Mouse (Mus musculus) heart, adult 11 months (tissue): Measurements from ENCODE around the gene Fam174b.

Experiments used
- DNase-seq: peaks from one replicate; pipeline ENCODE4 v3.0.0; 2022

The Fam174b gene

GRCm38 (mm10) chr7:73740111-73741035 is at the start of gene Fam174b:
TSS of gene Fam174b (plus strand) at chr7:73740302.
- peak; percentile 97 for DNase-seq

GRCm38 (mm10) chr7:73697092-73697491 is 43.0 kb upstream of the Fam174b start:
- no peak for DNase-seq

GRCm38 (mm10) chr7:73704305-73704704 is 35.8 kb upstream of the Fam174b start:
- no peak for DNase-seq

DNA sequence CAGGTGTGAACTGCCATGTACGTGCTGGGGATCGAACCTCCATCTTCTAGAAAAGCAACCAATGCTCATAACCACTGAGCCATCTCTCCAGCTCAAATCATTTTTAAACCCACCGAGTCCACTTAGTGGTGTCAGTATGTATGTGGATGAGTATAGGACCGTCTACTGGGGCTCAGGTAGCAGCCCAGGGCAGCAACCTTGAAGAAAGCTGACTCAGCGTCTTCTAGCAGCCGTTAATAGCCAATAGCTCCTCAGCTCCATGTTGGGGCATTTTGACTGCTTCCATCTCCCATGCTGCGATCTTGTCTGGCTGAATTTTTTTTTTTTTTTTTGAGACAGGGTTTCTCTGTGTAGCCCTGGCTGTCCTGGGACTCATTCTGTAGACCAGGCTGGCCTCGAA is 26.6 kb upstream of the Fam174b start:
- peak; percentile 36 for DNase-seq

DNA sequence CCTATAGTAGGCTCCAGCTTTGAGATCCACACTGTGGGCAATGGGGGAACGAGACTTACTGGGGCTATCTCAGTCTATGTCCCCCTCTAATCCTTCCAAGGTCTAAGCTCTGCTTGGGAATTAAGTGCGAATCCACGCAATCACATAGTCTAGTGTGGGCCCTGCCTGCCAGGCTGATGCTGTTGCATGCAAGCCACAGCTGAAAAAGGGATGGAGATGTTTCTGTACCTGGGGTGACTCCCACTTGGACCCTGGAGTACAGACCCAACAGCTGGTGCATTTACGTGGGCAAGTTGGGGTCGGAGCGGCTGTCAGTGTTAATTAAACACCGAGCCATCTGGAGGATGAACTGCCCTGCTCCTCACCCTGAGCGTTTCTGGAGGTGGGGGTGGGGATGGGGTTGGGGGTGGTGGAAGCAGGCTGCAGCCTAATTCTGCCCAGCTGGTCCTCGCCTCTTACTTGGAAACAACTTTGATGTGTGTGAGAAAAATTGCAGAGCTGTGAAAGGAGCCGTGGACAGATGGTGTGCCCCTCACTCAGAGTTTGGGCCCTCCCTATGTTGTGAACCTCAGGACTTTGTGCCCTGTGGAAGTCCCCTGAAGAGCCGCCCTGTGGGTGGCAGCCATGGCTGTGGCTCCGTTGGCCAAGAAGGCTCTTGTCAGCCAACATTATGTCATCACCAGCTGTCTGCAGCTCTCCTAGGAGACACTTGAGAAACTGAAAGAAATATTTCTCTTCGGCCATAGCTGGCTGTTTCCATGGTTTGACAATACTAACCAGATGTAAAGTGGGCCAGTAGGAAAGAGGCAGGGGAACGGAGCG is 24.0 kb upstream of the Fam174b start:
- DNase-seq: peak; percentile 96

DNA sequence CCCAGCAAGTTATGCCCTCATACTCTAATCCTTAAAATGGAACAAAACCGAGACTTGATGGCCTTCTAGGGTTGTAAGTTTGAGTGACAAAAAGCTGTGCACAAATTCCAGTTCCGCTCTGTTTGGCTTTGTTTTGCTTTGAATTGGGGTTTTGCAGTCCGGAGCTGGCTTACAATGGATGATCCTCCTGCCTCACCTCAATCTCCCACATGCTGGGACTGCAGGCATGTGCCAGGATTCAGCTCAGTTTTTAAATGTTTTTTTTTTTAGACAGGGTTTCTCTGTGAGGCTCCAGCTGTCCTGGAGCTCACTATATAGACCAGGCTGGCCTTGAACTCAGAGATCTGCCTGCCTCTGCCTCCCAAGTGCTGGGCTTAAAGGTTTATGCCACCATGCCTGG is 23.3 kb upstream of the Fam174b start:
- DNase-seq: peak; percentile 61

DNA sequence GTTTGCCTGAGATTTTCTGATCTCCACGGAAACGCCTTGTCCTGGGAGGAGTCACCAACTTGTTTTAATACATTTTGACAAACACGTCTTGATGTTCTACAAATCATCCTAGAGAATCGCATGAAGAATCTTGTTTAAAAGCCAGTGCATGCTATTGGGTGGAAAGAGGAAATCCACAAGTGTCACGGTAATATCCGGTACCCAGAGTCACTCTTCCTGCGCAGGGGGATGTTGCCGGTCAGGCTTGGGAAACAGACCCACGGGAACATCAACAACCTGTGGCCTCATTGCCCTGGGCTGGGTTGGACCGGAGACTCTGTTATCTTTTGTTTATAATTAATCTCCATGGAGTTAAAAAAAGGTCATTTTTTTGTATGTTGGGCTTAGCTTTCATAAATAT is 22.1 kb upstream of the Fam174b start:
- DNase-seq: peak; percentile 98

- peak; percentile 72 for DNase-seq
These were observed 21.6 kb upstream of the Fam174b start for GRCm38 (mm10) chr7:73718497-73719007.

DNA sequence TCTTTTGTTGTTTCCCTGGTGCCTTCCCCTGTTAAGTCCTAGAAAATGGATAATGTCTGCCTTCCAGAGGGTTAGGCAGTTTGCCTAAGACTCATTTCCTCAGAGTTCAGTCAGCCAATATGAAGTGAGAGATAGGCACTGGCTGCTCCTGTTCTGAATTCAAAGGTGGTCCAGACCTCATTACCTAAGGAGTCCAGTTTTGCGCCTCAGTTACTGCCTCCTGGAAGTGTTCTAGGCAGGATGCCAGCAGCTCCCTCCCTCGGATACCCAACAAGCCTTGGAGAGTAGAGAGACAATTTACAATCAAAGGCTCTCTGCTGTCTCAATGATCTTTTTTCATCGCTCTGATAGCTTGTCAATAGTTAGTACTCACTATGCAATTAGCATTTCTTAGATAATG is 19.1 kb upstream of the Fam174b start:
- peak; percentile 90 for DNase-seq

- peak; percentile 77 for DNase-seq
These were observed 18.3 kb upstream of the Fam174b start for GRCm38 (mm10) chr7:73721764-73722163.

- peak; percentile 90 for DNase-seq
These were observed 10.2 kb upstream of the Fam174b start for GRCm38 (mm10) chr7:73729913-73730312.

DNA sequence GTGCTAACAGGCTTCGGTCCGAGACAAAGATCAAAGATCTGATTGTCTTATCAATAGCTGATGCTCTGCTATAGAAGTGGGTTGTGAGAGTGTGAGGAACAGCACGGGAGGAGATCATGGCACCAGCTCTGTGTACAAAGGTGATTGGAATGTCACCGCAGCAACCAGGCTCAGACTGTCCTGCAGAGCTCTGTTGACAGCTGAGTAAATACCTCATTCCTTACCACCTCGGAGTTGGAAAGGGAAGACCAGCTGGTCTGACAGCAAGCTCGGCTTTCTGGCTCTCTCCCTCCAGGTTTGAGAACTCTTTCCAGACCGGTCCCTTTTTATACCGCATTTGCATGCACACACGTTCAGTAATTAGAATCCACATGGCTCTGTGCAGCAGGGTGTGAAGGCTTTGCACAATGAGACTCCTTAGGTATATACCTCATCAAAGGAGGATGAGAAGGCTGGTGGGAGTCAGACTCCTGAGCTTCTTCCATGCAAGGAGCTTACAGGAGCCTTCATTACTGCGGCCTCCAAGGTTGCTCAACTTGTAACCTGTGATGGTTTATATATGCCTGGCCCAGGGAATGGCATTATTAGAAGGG is 9.6 kb upstream of the Fam174b start:
- peak; percentile 89 for DNase-seq

DNA sequence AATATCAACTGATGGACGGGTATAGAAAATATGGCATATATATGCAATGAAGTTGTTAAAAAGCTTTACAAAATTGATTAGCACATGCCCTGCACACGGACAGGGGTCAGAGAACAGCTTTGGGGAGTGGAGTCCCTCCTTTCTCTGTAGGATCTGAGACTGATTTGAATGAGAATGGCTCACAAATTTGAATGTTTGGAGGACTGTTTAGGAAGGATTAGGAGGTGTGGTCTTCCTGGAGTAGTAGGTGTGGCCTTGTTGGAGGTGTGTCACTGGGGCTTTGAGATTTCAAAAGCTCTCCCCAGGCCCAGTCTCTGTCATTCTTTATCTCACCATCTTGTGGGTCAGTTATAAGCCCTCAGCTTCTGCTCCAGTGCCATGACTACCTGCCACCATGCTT is 4.1 kb upstream of the Fam174b start:
- peak; percentile 49 for DNase-seq

DNA sequence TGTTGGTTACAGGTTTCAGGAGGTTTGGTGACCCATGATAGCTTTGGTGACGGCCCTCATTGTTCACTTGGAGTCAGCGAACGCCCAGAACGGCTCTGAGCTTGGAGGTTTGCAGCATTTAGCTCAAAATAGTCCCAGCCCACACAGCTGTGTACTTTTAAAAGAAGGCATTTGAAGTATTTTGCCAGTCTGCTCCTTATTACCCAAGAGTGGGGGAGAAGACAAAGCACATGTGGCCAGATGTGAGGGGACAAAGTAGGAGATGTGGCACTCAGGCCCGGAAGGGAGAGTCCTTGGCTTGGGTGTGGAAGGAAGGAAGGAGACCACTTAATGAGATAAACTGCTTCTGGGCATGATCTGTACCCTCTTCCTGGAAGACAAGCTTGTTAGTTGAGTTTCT is 1.3 kb downstream of the Fam174b start:
- peak; percentile 89 for DNase-seq

GRCm38 (mm10) chr7:73741841-73742240 is 1.7 kb downstream of the Fam174b start:
- DNase-seq: peak; percentile 90

DNA sequence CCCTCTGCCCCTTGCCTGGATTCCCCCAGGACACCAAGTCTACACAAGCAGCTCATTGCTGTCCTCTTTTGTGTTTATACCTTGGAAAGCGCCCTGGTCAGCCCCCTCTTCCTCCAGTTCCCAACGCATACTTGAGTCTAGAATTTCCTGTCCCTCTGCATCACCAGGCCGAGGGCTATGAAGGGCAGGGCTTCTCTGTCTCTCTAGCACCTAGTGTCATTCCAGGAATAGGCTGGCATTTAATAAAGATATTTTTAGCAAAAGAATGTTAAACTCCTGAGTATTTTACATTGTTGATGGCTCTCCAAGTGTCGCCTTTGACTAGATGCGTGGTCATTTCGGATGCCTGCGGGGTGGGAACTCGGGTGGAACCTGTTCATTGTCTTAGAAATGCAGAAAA is 3.0 kb downstream of the Fam174b start:
- DNase-seq: peak; percentile 96

DNA sequence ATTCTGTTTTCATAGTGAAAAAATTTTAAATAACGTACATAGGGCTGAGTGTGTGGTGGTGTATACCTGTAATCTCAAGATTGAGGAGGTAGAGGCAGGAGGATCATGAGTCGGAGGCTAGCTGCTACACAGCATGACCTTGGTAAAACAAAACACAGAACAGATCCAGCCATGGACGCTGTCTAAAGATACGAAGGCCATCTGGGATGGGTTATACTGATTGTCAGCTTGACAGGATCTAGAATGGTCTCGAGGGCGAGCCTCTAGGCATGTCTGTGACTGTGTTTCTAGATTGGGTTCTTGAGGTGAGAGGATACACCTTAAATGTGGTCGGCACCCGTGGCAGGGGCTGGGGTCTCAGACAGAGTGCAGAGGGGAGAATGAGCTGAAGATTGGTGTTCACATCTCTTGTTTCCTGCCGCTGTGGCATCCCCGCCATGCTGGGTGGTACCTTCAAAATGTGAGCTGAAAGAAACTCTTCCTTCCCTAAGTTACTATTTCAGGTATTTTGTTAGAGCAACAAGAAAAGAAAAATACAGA is 3.8 kb downstream of the Fam174b start:
- DNase-seq: peak; percentile 90

GRCm38 (mm10) chr7:73745903-73746302 is 5.8 kb downstream of the Fam174b start:
- DNase-seq: peak; percentile 87

GRCm38 (mm10) chr7:73746836-73747235 is 6.7 kb downstream of the Fam174b start:
- DNase-seq: peak; percentile 68

DNA sequence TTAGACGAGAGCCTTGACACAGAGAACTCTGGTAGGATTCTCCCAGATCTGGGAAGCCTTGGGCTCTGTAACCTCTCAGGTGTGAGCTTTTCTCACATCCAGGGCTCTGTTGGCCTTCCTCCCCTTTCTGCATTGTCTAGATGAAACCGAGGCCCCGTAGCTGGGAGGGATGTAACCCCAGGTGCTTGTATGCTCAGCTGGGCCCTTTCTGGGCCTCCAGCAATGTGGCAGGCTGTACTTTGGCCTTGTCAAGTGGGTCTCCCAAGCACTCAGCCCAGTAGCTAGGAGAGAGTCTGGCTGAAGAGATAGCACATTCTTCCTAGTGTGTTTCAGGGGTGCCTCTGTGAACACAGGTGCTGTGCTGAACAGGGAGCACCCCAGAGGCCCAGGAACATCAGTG is 7.4 kb downstream of the Fam174b start:
- DNase-seq: peak; percentile 76

DNA sequence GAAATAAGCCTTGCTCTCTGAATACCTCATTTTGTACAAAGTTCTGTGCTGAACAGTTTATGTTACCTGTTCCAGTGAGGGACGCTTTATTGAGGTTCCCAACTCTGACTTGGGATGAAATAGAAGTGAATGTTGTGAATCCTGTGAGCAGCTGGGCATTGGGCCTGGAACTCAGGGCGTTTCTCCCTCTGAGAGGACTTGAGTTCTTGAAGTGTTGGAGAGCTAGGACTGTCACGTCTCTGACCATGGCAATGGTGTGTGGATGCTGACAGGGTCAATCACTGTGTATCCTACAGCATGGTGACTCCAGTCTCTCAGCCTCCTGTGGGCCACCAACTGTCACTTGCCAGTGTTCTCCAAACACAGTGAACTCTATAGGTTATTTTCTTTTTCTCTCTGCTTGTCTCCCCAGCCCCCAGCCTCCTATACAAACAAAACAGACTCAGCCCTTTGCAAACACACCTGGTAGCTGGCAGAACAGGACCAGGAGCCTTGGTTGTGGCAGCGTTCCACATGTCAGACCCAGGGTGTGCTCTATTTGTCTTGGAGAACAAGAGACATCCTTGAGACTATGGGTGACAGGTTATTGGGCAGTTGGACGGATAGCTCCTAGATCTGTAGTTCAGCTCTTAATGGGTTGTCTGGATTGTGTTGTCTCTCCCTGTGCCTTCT is 8.5 kb downstream of the Fam174b start:
- peak; percentile 82 for DNase-seq

DNA sequence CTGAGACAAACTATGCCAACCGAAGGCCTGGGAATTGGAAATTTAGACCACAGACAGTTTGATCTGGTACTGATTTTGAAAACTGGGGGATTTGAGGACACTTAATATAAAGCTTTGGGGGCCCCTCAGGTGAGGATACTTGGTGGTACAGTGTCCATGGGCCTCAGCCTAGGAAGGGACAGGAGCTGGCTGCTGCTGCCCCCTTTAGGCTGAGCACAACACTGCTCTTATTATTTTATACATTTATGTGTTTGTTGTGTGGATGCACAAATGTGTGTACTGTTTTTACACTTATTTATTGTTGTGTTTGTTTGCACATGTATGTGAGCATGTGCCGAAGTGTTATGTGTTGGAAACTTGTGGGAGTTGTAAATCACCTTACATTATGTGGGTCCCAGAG is 9.2 kb downstream of the Fam174b start:
- no peak for DNase-seq
